Mouse (Mus musculus) liver, embryonic 14.5 days (tissue): ENCODE measurements around the gene Kifc1. TPM values are rescaled to one million over a fixed set of nuclear protein-coding genes. Genes with fewer than 3 reads are reported as not detected.
A peak's percentile ranks its signal among the peaks of the same experiment; 100 is the strongest.

ENCODE experiments used
- ATAC-seq: fragments of 200-750 bp; cut with Nextera tagmentation; 2 replicates; pipeline ENCODE4 v1.8.0; 2017; ENCODE audit warnings: moderate number of reproducible peaks, mild to moderate bottlenecking, moderate library complexity; ENCODE audit not compliant: insufficient read depth
- DNase-seq, 3 experiments: peaks; one replicate each; pipeline ENCODE4 v3.0.0-alpha.2; 2012 to 2013; ENCODE audit warnings: low read depth in 3 of 3, low spot score in 3 of 3
- H3K27ac ChIP-seq: fragments of 300-500 bp; sonication (generic); 2 replicates; pipeline ENCODE4 v1.5.1; 2014; ENCODE audit warnings: moderate library complexity, mild to moderate bottlenecking, control low read depth, inconsistent platforms
- H3K27me3 ChIP-seq: fragments of 300-500 bp; sonication (generic); 2 replicates; pipeline ENCODE4 v1.6.1; 2014; ENCODE audit warnings: mild to moderate bottlenecking, low read length, moderate library complexity; ENCODE audit not compliant: control insufficient read depth, insufficient read depth
- H3K36me3 ChIP-seq: fragments of 300-500 bp; sonication (generic); replicated peaks from 2 replicates; pipeline ENCODE4 v1.6.1; 2014; ENCODE audit warnings: low read depth; ENCODE audit not compliant: control insufficient read depth, insufficient read depth
- H3K4me1 ChIP-seq, 2 experiments: fragments of 200-500 bp in 1 of 2; fragments of 300-500 bp in 1 of 2; sonication (generic) in 1 of 2; replicated peaks; 2 replicates each; pipeline ENCODE4 v1.6.1; 2012 to 2014; ENCODE audit warnings: antibody characterized with exemption in 1 of 2, inconsistent platforms in 1 of 2, low read length in 1 of 2; ENCODE audit not compliant: control insufficient read depth in 2 of 2, insufficient read depth in 2 of 2
- H3K4me2 ChIP-seq: fragments of 300-500 bp; sonication (generic); 2 replicates; pipeline ENCODE4 v1.6.1; 2014; ENCODE audit warnings: low read depth, mild to moderate bottlenecking, control low read depth, moderate library complexity
- H3K4me3 ChIP-seq, 2 experiments: fragments of 200-500 bp in 1 of 2; fragments of 300-500 bp in 1 of 2; sonication (generic) in 1 of 2; 2 replicates each; pipeline ENCODE4 v1.5.1; 2012 to 2014; ENCODE audit warnings: low read depth in 2 of 2, low read length in 2 of 2, mild to moderate bottlenecking in 2 of 2, control low read depth in 1 of 2, inconsistent platforms in 1 of 2, moderate library complexity in 1 of 2; ENCODE audit not compliant: insufficient read depth in 1 of 2
- H3K9ac ChIP-seq: fragments of 300-500 bp; sonication (generic); replicated peaks from 2 replicates; pipeline ENCODE4 v1.6.1; 2014; ENCODE audit warnings: mild to moderate bottlenecking, control low read depth, moderate library complexity
- H3K9me3 ChIP-seq: fragments of 300-500 bp; sonication (generic); 2 replicates; pipeline ENCODE4 v1.6.1; 2016; ENCODE audit warnings: low read length, mixed read lengths; ENCODE audit not compliant: control insufficient read depth
- CTCF ChIP-seq: IDR thresholded peaks from 2 replicates; pipeline ENCODE4 v1.5.1; 2016; ENCODE audit warnings: antibody characterized with exemption, low read depth, control low read depth
- EP300 ChIP-seq: IDR thresholded peaks from 2 replicates; pipeline ENCODE4 v1.6.1; 2016; ENCODE audit warnings: antibody characterized with exemption, low read depth
- WGBS: fragments of 180-500 bp; shearing (Covaris S2); extraction: QIAGEN DNeasy Blood & Tissue Kit; methylation state at CpG from one replicate; pipeline ENCODE4 v1.1.7; 2014; ENCODE audit not compliant: insufficient replicate concordance; 5-methylcytosine and 5-hydroxymethylcytosine counted together
- polyA plus RNA-seq, 2 experiments: library from polyadenylated mRNA; depleted of rRNA in 1 of 2; stranded (reverse) in 1 of 2; unstranded in 1 of 2; fragments of >200 nt; fragmentation: Nextera tagmentation in 1 of 2; extraction: Ambion mirVana in 1 of 2; gene quantifications; 2 replicates each; pipeline versions ENCODE4 v1.2.1 to v1.2.3; 2012 to 2014

Kifc1 gene
- polyA plus RNA-seq, 2 experiments, result 7.2 to 40.8 TPM

- Histone ChIP-seq H3K27me3 (no peaks in the 10 kb centered on the region), H3K27ac (peak within 1 kb of the TSS; percentile 83), H3K4me2 (peak within 1 kb of the TSS; percentile 100), H3K9me3 (no peaks in the 10 kb centered on the region), H3K4me3 (peak within 1 kb of the TSS; percentile 85 to 88), H3K9ac (peak within 1 kb of the TSS; percentile 79), H3K36me3 (peaks cover 2% of the 10 kb centered on the region; the same call in 1 of the 2 replicates), H3K4me1 (peaks cover 2 to 4% of the 10 kb centered on the region in 2 experiments; a peak in 2 of 4 replicates)
- DNase-seq (peak; percentile 87), ATAC-seq (peak; percentile 83)
- WGBS, result under 1% methylated on average over 76 of the region's 80 CpGs
- TF ChIP-seq CTCF, result peak; percentile 66
- TF ChIP-seq EP300, result peak; percentile 62
These were observed 39.2 kb upstream of the Kifc1 start, which contains the start of gene Rgl2 for GRCm38 (mm10) chr17:33929371-33930279. Gene Rgl2, plus strand, starts transcription at chr17:33929543.

GRCm38 (mm10) chr17:33928251-33928947 lies 37.9 kb upstream of the Kifc1 start:
- Histone ChIP-seq H3K36me3 (peaks cover 2% of the 10 kb centered on the region; the same call in 1 of the 2 replicates), H3K4me2 (peak overlapping the region; percentile 100), H3K9ac (peak overlapping the region; percentile 79), H3K9me3 (no peaks in the 10 kb centered on the region), H3K27ac (peak overlapping the region; percentile 45; the same call in 1 of the 2 replicates), H3K4me3 (peak overlapping the region; percentile 85 to 88), H3K4me1 (peaks cover 4 to 6% of the 10 kb centered on the region in 2 experiments; a peak in 2 of 4 replicates), H3K27me3 (no peaks in the 10 kb centered on the region)
- no peak for ATAC-seq
- WGBS, result 52% methylated on average over 21 of the region's 21 CpGs
- DNase-seq, result no peak
- no peak for TF ChIP-seq CTCF

GRCm38 (mm10) chr17:33926207-33926932 lies 35.9 kb upstream of the Kifc1 start:
- Histone ChIP-seq H3K4me2 (no peak overlapping the region), H3K4me1 (peaks cover 4 to 6% of the 10 kb centered on the region in 2 experiments; a peak in 2 of 4 replicates), H3K9ac (no peak overlapping the region), H3K27me3 (no peaks in the 10 kb centered on the region), H3K36me3 (no peaks in the 10 kb centered on the region; the same call in 1 of the 2 replicates), H3K27ac (no peak overlapping the region), H3K9me3 (no peaks in the 10 kb centered on the region), H3K4me3 (no peak overlapping the region)
- no peak for TF ChIP-seq EP300
- TF ChIP-seq CTCF, result peak; percentile 74
- ATAC-seq (no peak), DNase-seq (no peak)
- 78% methylated on average over 17 of the region's 17 CpGs for WGBS

GRCm38 (mm10) chr17:33925406-33926116 lies 35.1 kb upstream of the Kifc1 start:
- H3K4me3 ChIP-seq, result no peak overlapping the region
- H3K27ac ChIP-seq, result no peak overlapping the region
- WGBS, result 85% methylated on average over 21 of the region's 21 CpGs

More at GRCm38 (mm10) chr17:33925406-33926116, 35.1 kb upstream of the Kifc1 start:
- Histone ChIP-seq H3K9ac (no peak overlapping the region), H3K9me3 (no peaks in the 10 kb centered on the region), H3K4me1 (peaks cover 4 to 8% of the 10 kb centered on the region in 2 experiments; a peak in 2 of 4 replicates), H3K4me2 (no peak overlapping the region), H3K27me3 (no peaks in the 10 kb centered on the region), H3K36me3 (no peaks in the 10 kb centered on the region; the same call in 1 of the 2 replicates)
- no peak for TF ChIP-seq EP300
- TF ChIP-seq CTCF, result peak; percentile 39
- DNase-seq, result no peak
- ATAC-seq, result no peak
